Mouse (Mus musculus) liver, embryonic 13.5 days (tissue): ENCODE results near the gene Kcnk16. TPM values are rescaled to one million over a fixed set of nuclear protein-coding genes. Genes with fewer than 3 reads are reported as not detected.

Experiments
- ATAC-seq: fragments of 200-750 bp; cut with Nextera tagmentation; 2 replicates; pipeline ENCODE4 v1.8.0; 2017; ENCODE audit warnings: low read depth, mild to moderate bottlenecking, moderate number of reproducible peaks, moderate library complexity
- DNase-seq: peaks from one replicate; pipeline ENCODE4 v3.0.0; 2022
- H3K27ac ChIP-seq: fragments of 300-500 bp; sonication (generic); 2 replicates; pipeline ENCODE4 v1.5.1; 2015; ENCODE audit warnings: moderate library complexity, mild to moderate bottlenecking, inconsistent platforms
- H3K27me3 ChIP-seq: fragments of 300-500 bp; sonication (generic); 2 replicates; pipeline ENCODE4 v1.6.1; 2015; ENCODE audit warnings: mild to moderate bottlenecking, inconsistent platforms
- H3K36me3 ChIP-seq: fragments of 300-500 bp; sonication (generic); 2 replicates; pipeline ENCODE4 v1.6.1; 2015; ENCODE audit warnings: mild to moderate bottlenecking, inconsistent platforms
- H3K4me1 ChIP-seq: fragments of 300-500 bp; sonication (generic); replicated peaks from 2 replicates; pipeline ENCODE4 v1.6.1; 2015; ENCODE audit warnings: inconsistent platforms
- H3K4me2 ChIP-seq: fragments of 300-500 bp; sonication (generic); 2 replicates; pipeline ENCODE4 v1.6.1; 2015; ENCODE audit warnings: inconsistent platforms, mild to moderate bottlenecking, moderate library complexity
- H3K4me3 ChIP-seq: fragments of 300-500 bp; sonication (generic); replicated peaks from 2 replicates; pipeline ENCODE4 v1.5.1; 2015; ENCODE audit warnings: mild to moderate bottlenecking, inconsistent platforms
- H3K9ac ChIP-seq: fragments of 300-500 bp; sonication (generic); 2 replicates; pipeline ENCODE4 v1.6.1; 2015; ENCODE audit warnings: mild to moderate bottlenecking, inconsistent platforms
- H3K9me3 ChIP-seq: fragments of 300-500 bp; sonication (generic); replicated peaks from 2 replicates; pipeline ENCODE4 v1.6.1; 2016; ENCODE audit warnings: inconsistent platforms
- WGBS: fragments of 180-500 bp; shearing (Covaris S2); methylation state at CpG from one replicate; pipeline ENCODE4 v1.1.7; 2015; ENCODE audit not compliant: insufficient replicate concordance; 5-methylcytosine and 5-hydroxymethylcytosine counted together
- polyA plus RNA-seq: library from polyadenylated mRNA; unstranded; fragments of >200 nt; fragmentation: Nextera tagmentation; extraction: Ambion mirVana; gene quantifications from 2 replicates; pipeline ENCODE4 v1.2.1, GENCODE M21; 2015

Gene Kcnk16
- polyA plus RNA-seq, 1 experiment from 2014 or later: 4.6 TPM

GRCm38 (mm10) chr14:20230063-20230491 lies 38.9 kb downstream of the Kcnk16 start:
- no peaks in the 10 kb centered on the region for H3K27me3 ChIP-seq
- H3K36me3 ChIP-seq: no peaks in the 10 kb centered on the region
- DNase-seq: no peak
- no peak overlapping the region for H3K9ac ChIP-seq
- no peaks in the 10 kb centered on the region for H3K9me3 ChIP-seq
- no peak for ATAC-seq
- H3K4me1 ChIP-seq: peaks cover 6% of the 10 kb centered on the region
- H3K4me3 ChIP-seq: no peak overlapping the region
- no peak overlapping the region for H3K4me2 ChIP-seq
- H3K27ac ChIP-seq: no peak overlapping the region
- 62% methylated on average over 7 of the region's 7 CpGs for WGBS

- WGBS: 56% methylated on average over 6 of the region's 6 CpGs
- H3K27ac ChIP-seq: no peak overlapping the region
- no peaks in the 10 kb centered on the region for H3K36me3 ChIP-seq
- H3K9me3 ChIP-seq: no peaks in the 10 kb centered on the region
- no peaks in the 10 kb centered on the region for H3K27me3 ChIP-seq
- ATAC-seq (no peak), DNase-seq (no peak)
- H3K4me2 ChIP-seq: no peak overlapping the region
- no peak overlapping the region for H3K9ac ChIP-seq
- no peak overlapping the region for H3K4me3 ChIP-seq
- peaks cover 6% of the 10 kb centered on the region for H3K4me1 ChIP-seq
Measured at GRCm38 (mm10) chr14:20229437-20229836, 39.6 kb downstream of the Kcnk16 start.

- Histone ChIP-seq H3K27ac (no peak overlapping the region), H3K4me1 (peaks cover 9% of the 10 kb centered on the region), H3K4me2 (no peak overlapping the region), H3K36me3 (no peaks in the 10 kb centered on the region), H3K4me3 (no peak overlapping the region), H3K9ac (no peak overlapping the region), H3K27me3 (no peaks in the 10 kb centered on the region), H3K9me3 (no peaks in the 10 kb centered on the region)
- WGBS: 39% methylated on average over 4 of the region's 4 CpGs
- DNase-seq (no peak), ATAC-seq (no peak; the same call in 1 of the 2 replicates)
Measured at GRCm38 (mm10) chr14:20228336-20228735, 40.7 kb downstream of the Kcnk16 start.

GRCm38 (mm10) chr14:20226982-20227381 lies 42.0 kb downstream of the Kcnk16 start:
- no peak for DNase-seq
- WGBS: 50% methylated on average over 2 of the region's 2 CpGs

GRCm38 (mm10) chr14:20226488-20226887 lies 42.5 kb downstream of the Kcnk16 start:
- Histone ChIP-seq H3K4me1 (peaks cover 9% of the 10 kb centered on the region), H3K4me2 (no peak overlapping the region), H3K9ac (no peak overlapping the region), H3K36me3 (no peaks in the 10 kb centered on the region), H3K9me3 (no peaks in the 10 kb centered on the region), H3K27ac (no peak overlapping the region), H3K4me3 (no peak overlapping the region), H3K27me3 (no peaks in the 10 kb centered on the region)
- no peak for DNase-seq
- peak; percentile 41; the same call in 1 of the 2 replicates for ATAC-seq
- WGBS: 46% methylated on average over 7 of the region's 7 CpGs

More at GRCm38 (mm10) chr14:20226982-20227381, 42.0 kb downstream of the Kcnk16 start:
- H3K4me2 ChIP-seq: no peak overlapping the region
- H3K36me3 ChIP-seq: no peaks in the 10 kb centered on the region
- no peaks in the 10 kb centered on the region for H3K27me3 ChIP-seq
- no peak overlapping the region for H3K27ac ChIP-seq
- H3K4me1 ChIP-seq: peaks cover 9% of the 10 kb centered on the region
- H3K9ac ChIP-seq: no peak overlapping the region
- H3K4me3 ChIP-seq: no peak overlapping the region
- H3K9me3 ChIP-seq: no peaks in the 10 kb centered on the region
- no peak for ATAC-seq

- Histone ChIP-seq H3K27ac (no peak overlapping the region), H3K9me3 (no peaks in the 10 kb centered on the region)
- 72% methylated on average over 4 of the region's 4 CpGs for WGBS
Measured at GRCm38 (mm10) chr14:20225525-20225924, 43.5 kb downstream of the Kcnk16 start.

GRCm38 (mm10) chr14:20224576-20225218 lies 44.3 kb downstream of the Kcnk16 start:
- no peaks in the 10 kb centered on the region for H3K27me3 ChIP-seq
- no peaks in the 10 kb centered on the region for H3K36me3 ChIP-seq
- ATAC-seq: no peak
- H3K4me1 ChIP-seq: peaks cover 9% of the 10 kb centered on the region; the same call in 1 of the 2 replicates
- no peak for DNase-seq
- H3K27ac ChIP-seq: no peak overlapping the region
- WGBS: 61% methylated on average over 10 of the region's 10 CpGs
- no peak overlapping the region for H3K4me3 ChIP-seq
- no peaks in the 10 kb centered on the region for H3K9me3 ChIP-seq
- H3K4me2 ChIP-seq: no peak overlapping the region
- no peak overlapping the region for H3K9ac ChIP-seq

More at GRCm38 (mm10) chr14:20225525-20225924, 43.5 kb downstream of the Kcnk16 start:
- Histone ChIP-seq H3K4me1 (peaks cover 9% of the 10 kb centered on the region), H3K9ac (no peak overlapping the region), H3K4me3 (no peak overlapping the region), H3K27me3 (no peaks in the 10 kb centered on the region), H3K36me3 (no peaks in the 10 kb centered on the region), H3K4me2 (no peak overlapping the region)
- no peak for ATAC-seq
- DNase-seq: no peak

GRCm38 (mm10) chr14:20224163-20224562 lies 44.8 kb downstream of the Kcnk16 start:
- Histone ChIP-seq H3K36me3 (no peaks in the 10 kb centered on the region), H3K4me1 (peaks cover 9% of the 10 kb centered on the region; the same call in 1 of the 2 replicates), H3K9ac (no peak overlapping the region), H3K4me2 (no peak overlapping the region), H3K27ac (no peak overlapping the region), H3K27me3 (no peaks in the 10 kb centered on the region), H3K9me3 (no peaks in the 10 kb centered on the region), H3K4me3 (no peak overlapping the region)
- DNase-seq (no peak), ATAC-seq (no peak)
- WGBS: 60% methylated on average over 4 of the region's 4 CpGs

GRCm38 (mm10) chr14:20223253-20223652 lies 45.7 kb downstream of the Kcnk16 start:
- peaks cover 5% of the 10 kb centered on the region; the same call in 1 of the 2 replicates for H3K4me1 ChIP-seq
- ATAC-seq: no peak
- no peak overlapping the region for H3K4me2 ChIP-seq
- no peaks in the 10 kb centered on the region for H3K36me3 ChIP-seq
- no peaks in the 10 kb centered on the region for H3K27me3 ChIP-seq
- WGBS: 29% methylated on average over 5 of the region's 5 CpGs
- no peak overlapping the region for H3K9ac ChIP-seq
- DNase-seq: no peak
- no peak overlapping the region for H3K4me3 ChIP-seq
- H3K27ac ChIP-seq: no peak overlapping the region
- H3K9me3 ChIP-seq: no peaks in the 10 kb centered on the region

GRCm38 (mm10) chr14:20221083-20221482 lies 47.9 kb downstream of the Kcnk16 start:
- WGBS: 64% methylated on average over 7 of the region's 7 CpGs
- no peak overlapping the region for H3K4me3 ChIP-seq
- ATAC-seq (no peak), DNase-seq (no peak)
- no peaks in the 10 kb centered on the region for H3K36me3 ChIP-seq
- 0 out of 2 replicates have a peak, but pooled peaks cover 3% of the 10 kb centered on the region for H3K4me1 ChIP-seq
- no peaks in the 10 kb centered on the region for H3K9me3 ChIP-seq
- H3K4me2 ChIP-seq: no peak overlapping the region
- no peak overlapping the region for H3K27ac ChIP-seq
- no peak overlapping the region for H3K9ac ChIP-seq
- no peaks in the 10 kb centered on the region for H3K27me3 ChIP-seq

- no peak overlapping the region for H3K27ac ChIP-seq
- H3K9ac ChIP-seq: no peak overlapping the region
- no peaks in the 10 kb centered on the region for H3K27me3 ChIP-seq
- no peak overlapping the region for H3K4me2 ChIP-seq
- H3K36me3 ChIP-seq: no peaks in the 10 kb centered on the region
- no peak overlapping the region for H3K4me3 ChIP-seq
- ATAC-seq (no peak), DNase-seq (no peak)
- WGBS: 38% methylated on average over 1 of the region's 1 CpGs
- 0 out of 2 replicates have a peak, but pooled peaks cover 3% of the 10 kb centered on the region for H3K4me1 ChIP-seq
- H3K9me3 ChIP-seq: no peaks in the 10 kb centered on the region
Measured at GRCm38 (mm10) chr14:20219849-20220248, 49.1 kb downstream of the Kcnk16 start.

GRCm38 (mm10) chr14:20217299-20217864 lies 51.6 kb downstream of the Kcnk16 start:
- no peaks in the 10 kb centered on the region for H3K36me3 ChIP-seq
- H3K4me1 ChIP-seq: 0 out of 2 replicates have a peak, but pooled peaks cover 5% of the 10 kb centered on the region
- no peak overlapping the region for H3K4me2 ChIP-seq
- H3K9me3 ChIP-seq: no peaks in the 10 kb centered on the region
- no peaks in the 10 kb centered on the region for H3K27me3 ChIP-seq
- no peak overlapping the region for H3K9ac ChIP-seq
- no peak for DNase-seq
- H3K4me3 ChIP-seq: no peak overlapping the region
- no peak overlapping the region for H3K27ac ChIP-seq
- WGBS: 45% methylated on average over 3 of the region's 3 CpGs
- no peak for ATAC-seq
